24 mouse cellular contexts compared by ENCODE assay signal in the genomic region with DNA sequence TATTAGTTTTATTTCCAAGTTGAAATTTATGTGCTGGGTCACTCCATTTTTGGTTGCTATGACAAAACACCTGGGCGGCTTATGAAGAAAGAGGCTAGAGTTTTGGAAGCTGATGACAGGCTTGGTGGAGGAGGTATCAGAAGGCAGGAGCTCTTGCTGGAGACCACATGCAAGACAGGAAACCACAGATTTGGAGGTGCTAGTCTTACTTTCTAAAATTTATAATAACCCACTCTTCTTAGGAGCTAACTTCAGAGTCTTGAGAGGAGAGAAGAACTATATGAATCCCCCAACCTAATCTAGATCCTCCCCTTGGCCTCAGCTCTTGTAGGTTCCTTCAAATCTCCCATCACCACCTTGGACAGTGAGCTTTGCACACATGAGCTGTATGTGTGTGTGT. TPM values are rescaled to one million over a fixed set of nuclear protein-coding genes. Genes with fewer than 3 reads are reported as not detected.
DNase-seq lines count a peak whose midpoint lies in the region; ATAC-seq and TF ChIP-seq lines count a peak whose summit lies in the region.
"Had no signal": no experiment of that assay in that cellular context is flagged by ENCODE, and none has a peak within 500 bp of the region (broad histone marks: within the 10 kb centered on the region; RNA-seq: fewer than 3 reads in every experiment).

No protein-coding gene starts in this region.

- H3K9ac ChIP-seq in liver, postnatal 0 days (replicated peaks), result no peak overlapping the region
- H3K9ac ChIP-seq: embryonic facial prominence, embryonic 12.5 days; forebrain, embryonic 13.5 days; forebrain, embryonic 15.5 days had no signal

- 74% methylated on average over 1 of the region's 1 CpGs for WGBS in liver, postnatal 0 days (ENCODE audit: insufficient replicate concordance)

- peak; percentile 57 for DNase-seq in heart, adult 11 months
- no peak for DNase-seq in heart, adult 18-20 months
- DNase-seq in induced T-regulatory cell, adult 2 months (ENCODE audit: low read depth), result peak; percentile 55
- peak; percentile 45 to 74 for DNase-seq in natural killer cell, adult 2 months (ENCODE audit: low spot score in 2 of 2)
- no peak for DNase-seq in frontal cortex, postnatal 14 days (ENCODE audit: low spot score in 2 of 2)
- DNase-seq in left cerebral cortex, adult 8-10 months (ENCODE audit: low spot score in 2 of 2), result no peak
- DNase-seq in liver, postnatal 0 days, result no peak
- DNase-seq: adrenal gland, adult 8-10 months; adrenal gland, postnatal 14 days; adrenal gland, postnatal 36 days; B cell, adult 2 months; cerebellum, adult 11-12 months; cerebellum, adult 2 months; cerebellum, adult 9-10 months; cerebellum, postnatal 10 days; cerebellum, postnatal 25 days had no signal

- H3K4me3 ChIP-seq in liver, postnatal 0 days (ENCODE audit: low read depth, low read length), result no peak overlapping the region
- H3K4me3 ChIP-seq: embryonic facial prominence, embryonic 10.5 days; embryonic facial prominence, embryonic 12.5 days; forebrain, embryonic 13.5 days; forebrain, embryonic 15.5 days had no signal

- TF ChIP-seq EP300 in liver, postnatal 0 days (IDR thresholded peaks at IDR 0.05; ENCODE audit: low read depth), result no peak

- H3K36me3 ChIP-seq in liver, postnatal 0 days (replicated peaks; ENCODE audit: insufficient read depth, low read length), result no peaks in the 10 kb centered on the region
- H3K36me3 ChIP-seq: embryonic facial prominence, embryonic 10.5 days; embryonic facial prominence, embryonic 12.5 days; forebrain, embryonic 15.5 days; G1E had no signal

- H3K4me1 ChIP-seq in liver, postnatal 0 days (ENCODE audit: insufficient read depth), result no peaks in the 10 kb centered on the region
- H3K4me1 ChIP-seq: embryonic facial prominence, embryonic 10.5 days; forebrain, embryonic 13.5 days; forebrain, embryonic 15.5 days had no signal

- TF ChIP-seq CTCF in liver, postnatal 0 days (IDR thresholded peaks at IDR 0.05; ENCODE audit: low read depth), result no peak

- H3K27ac ChIP-seq in liver, postnatal 0 days (ENCODE audit: low read depth), result no peak overlapping the region
- H3K27ac ChIP-seq: embryonic facial prominence, embryonic 10.5 days; embryonic facial prominence, embryonic 12.5 days; forebrain, embryonic 13.5 days; forebrain, embryonic 15.5 days had no signal

- H3K27me3 ChIP-seq in liver, postnatal 0 days (ENCODE audit: insufficient read depth, low read length), result no peaks in the 10 kb centered on the region
- H3K27me3 ChIP-seq: forebrain, embryonic 13.5 days; forebrain, embryonic 15.5 days had no signal

- H3K9me3 ChIP-seq in liver, postnatal 0 days (ENCODE audit: low read length), result no peaks in the 10 kb centered on the region
- H3K9me3 ChIP-seq: embryonic facial prominence, embryonic 10.5 days; embryonic facial prominence, embryonic 12.5 days; forebrain, embryonic 13.5 days; forebrain, embryonic 15.5 days; G1E had no signal

- H3K4me2 ChIP-seq in liver, postnatal 0 days (ENCODE audit: low read depth, low read length), result no peak overlapping the region
- H3K4me2 ChIP-seq: embryonic facial prominence, embryonic 12.5 days; forebrain, embryonic 13.5 days; forebrain, embryonic 15.5 days had no signal

- ATAC-seq in megakaryocyte, adult 5-6 weeks (ENCODE audit: poor library complexity, severe bottlenecking), result peak; percentile 34; the same call in 1 of the 2 replicates
- ATAC-seq in liver, postnatal 0 days, result no peak
- ATAC-seq: activated CD4-positive, CD25-positive, alpha-beta regulatory T cell, adult 4 months; forebrain, embryonic 13.5 days; forebrain, embryonic 15.5 days; Patski had no signal

RNA-seq across cellular contexts. Expression of a gene that starts 6.6 kb away (rescaled TPM):
- 10 to 100 TPM; 11.0 to 11.3 TPM for total RNA-seq in heart, adult 18-20 months (2021)
- 8.1 and 9.0 TPM in 2 replicates for total RNA-seq in megakaryocyte, adult 5-6 weeks (2015)
- total RNA-seq in megakaryocyte, adult 5-6 weeks (2017), result 16.0 and 19.3 TPM in 2 replicates
- total RNA-seq in left cerebral cortex, adult 8-10 months (2022), result 10 to 100 TPM; 11.1 to 13.8 (median 11.5) TPM
- 5.5 and 6.6 TPM in 2 replicates for polyA plus RNA-seq in liver, postnatal 0 days (2015; fragmentation: Nextera tagmentation; extraction: Ambion mirVana)

Comparison
In these comparisons a context has a peak if more than half of its experiments do, and no peak if none do; other contexts are left out.
1. DNase-seq: peak in heart, adult 11 months (single experiment), induced T-regulatory cell, adult 2 months (single experiment) and natural killer cell, adult 2 months (2 of 2); none in heart, adult 18-20 months (0 of 2), frontal cortex, postnatal 14 days (0 of 2), left cerebral cortex, adult 8-10 months (0 of 2) and liver, postnatal 0 days (single experiment).